Mouse (Mus musculus): ENCODE measurements around the gene Bag1.

Bag1 gene

GRCm38 (mm10) chr4:40889252-40889651 is 58.8 kb downstream of the Bag1 start:
- DNase-seq (ENCODE audit: low read depth, low spot score) = peak; percentile 83

- no peak for DNase-seq (ENCODE audit: low read depth, low spot score)
Measured at GRCm38 (mm10) chr4:40888839-40889238, 59.3 kb downstream of the Bag1 start.

Data from 3T3-L1 (cell line).